Mouse (Mus musculus) bone marrow macrophage, adult 2 months (primary cell): Measurements from ENCODE around the gene Acadvl.

ENCODE experiments used
- CTCF ChIP-seq: IDR thresholded peaks from 2 replicates; pipeline ENCODE4 v1.5.1; 2012; ENCODE audit warnings: low read depth, mild to moderate bottlenecking, low read length, moderate library complexity
- POLR2A ChIP-seq: IDR thresholded peaks from 2 replicates; pipeline ENCODE4 v1.6.1; 2012; ENCODE audit warnings: mild to moderate bottlenecking, low read depth, low read length, borderline replicate concordance

DNA sequence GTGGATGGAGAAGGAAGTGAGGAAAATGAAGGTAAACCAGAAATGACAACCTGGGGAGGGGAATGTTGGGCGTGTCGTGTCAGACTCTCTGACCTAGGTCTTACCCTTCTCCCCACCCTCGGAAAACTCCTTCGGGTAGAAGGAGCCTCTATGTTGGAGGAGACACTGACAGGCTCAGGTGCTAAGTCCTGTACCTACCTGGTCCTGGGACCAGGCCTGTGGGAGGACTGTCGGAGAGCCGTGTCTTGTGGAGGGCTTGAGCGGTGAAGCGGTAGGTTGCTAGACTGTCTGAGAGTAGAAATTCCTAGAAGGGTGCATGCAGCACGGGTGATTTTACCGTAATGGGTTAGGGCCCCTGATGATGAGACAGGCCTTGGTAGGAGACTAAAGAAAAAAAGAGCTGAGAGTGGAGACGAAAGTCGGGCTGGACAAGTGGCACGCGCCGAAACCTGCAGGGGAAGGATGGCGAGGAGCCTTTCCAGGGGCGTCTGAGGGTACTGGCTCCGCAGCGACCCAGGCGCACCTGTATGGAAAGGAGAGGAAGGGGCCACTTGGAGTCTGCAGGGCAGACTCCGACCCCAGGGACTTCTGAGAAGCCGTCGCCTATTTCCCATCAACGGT lies 50.5 kb downstream of the Acadvl start, which contains the start of gene Cldn7:
- TF ChIP-seq POLR2A (no peak), CTCF (no peak)
